Mouse (Mus musculus) midbrain, embryonic 16.5 days (tissue): ENCODE data around the gene Tmem251. TPM values are rescaled to one million over a fixed set of nuclear protein-coding genes. Genes with fewer than 3 reads are reported as not detected.

Experiments
- ATAC-seq: fragments of 200-750 bp; cut with Nextera tagmentation; 2 replicates; pipeline ENCODE4 v1.8.0; 2017; ENCODE audit warnings: moderate TSS enrichment
- H3K27ac ChIP-seq: fragments of 300-500 bp; sonication (generic); 2 replicates; pipeline ENCODE4 v1.5.1; 2014; ENCODE audit warnings: mild to moderate bottlenecking, low read length, mixed read lengths
- H3K27me3 ChIP-seq: fragments of 300-500 bp; sonication (generic); 2 replicates; pipeline ENCODE4 v1.6.1; 2014; ENCODE audit warnings: low read depth, low read length, mixed read lengths; ENCODE audit not compliant: control insufficient read depth, insufficient read depth
- H3K36me3 ChIP-seq: fragments of 300-500 bp; sonication (generic); 2 replicates; pipeline ENCODE4 v1.6.1; 2014; ENCODE audit warnings: mild to moderate bottlenecking, low read length, moderate library complexity, mixed read lengths; ENCODE audit not compliant: control insufficient read depth, insufficient read depth
- H3K4me1 ChIP-seq: fragments of 300-500 bp; sonication (generic); 2 replicates; pipeline ENCODE4 v1.6.1; 2014; ENCODE audit warnings: mild to moderate bottlenecking, low read length, mixed read lengths; ENCODE audit not compliant: control insufficient read depth, insufficient read depth
- H3K4me2 ChIP-seq: fragments of 300-500 bp; sonication (generic); 2 replicates; pipeline ENCODE4 v1.6.1; 2014; ENCODE audit warnings: mild to moderate bottlenecking, low read length, mixed read lengths
- H3K4me3 ChIP-seq: fragments of 300-500 bp; sonication (generic); 2 replicates; pipeline ENCODE4 v1.5.1; 2014; ENCODE audit warnings: low read depth, mild to moderate bottlenecking, low read length, moderate library complexity, mixed read lengths
- H3K9ac ChIP-seq: fragments of 300-500 bp; sonication (generic); 2 replicates; pipeline ENCODE4 v1.6.1; 2014; ENCODE audit warnings: low read depth, low read length, mixed read lengths
- H3K9me3 ChIP-seq: fragments of 300-500 bp; sonication (generic); replicated peaks from 2 replicates; pipeline ENCODE4 v1.6.1; 2014; ENCODE audit warnings: mild to moderate bottlenecking, low read length, mixed read lengths; ENCODE audit not compliant: control insufficient read depth, poor library complexity, severe bottlenecking
- WGBS: fragments of 180-500 bp; shearing (Covaris S2); extraction: QIAGEN DNeasy Blood & Tissue Kit; methylation state at CpG from one replicate; pipeline ENCODE4 v1.1.7; 2014; 5-methylcytosine and 5-hydroxymethylcytosine counted together
- polyA plus RNA-seq: library from polyadenylated mRNA; unstranded; fragments of >200 nt; fragmentation: Nextera tagmentation; extraction: Ambion mirVana; gene quantifications from 2 replicates; pipeline ENCODE4 v1.2.1, GENCODE M21; 2015

Gene Tmem251
- polyA plus RNA-seq, 1 experiment from 2014 or later: 10.8 TPM

DNA sequence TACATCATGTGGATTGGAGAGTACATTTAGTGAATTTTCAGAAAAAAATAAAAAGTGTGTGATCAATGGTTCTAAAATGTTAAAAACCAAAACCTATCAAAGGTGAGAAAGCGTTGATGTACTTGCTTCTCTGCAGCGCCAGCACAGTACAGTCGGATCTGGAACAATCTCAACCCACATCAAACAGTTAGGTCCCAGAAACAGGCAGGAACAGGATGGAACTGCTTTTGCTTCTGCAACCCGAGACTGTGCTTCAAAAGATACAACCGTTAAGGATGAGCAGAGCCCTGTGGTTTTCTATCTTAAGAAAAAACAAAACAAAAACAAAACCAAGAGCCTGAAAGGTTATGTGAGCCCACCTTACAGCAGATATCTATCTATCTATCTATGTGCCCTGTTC is 39.3 kb downstream of the Tmem251 start:
- no peak overlapping the region for H3K9ac ChIP-seq
- H3K36me3 ChIP-seq: peaks cover 14% of the 10 kb centered on the region
- no peaks in the 10 kb centered on the region for H3K27me3 ChIP-seq
- H3K4me2 ChIP-seq: no peak overlapping the region
- no peaks in the 10 kb centered on the region for H3K4me1 ChIP-seq
- ATAC-seq: no peak
- 94% methylated on average over 5 of the region's 5 CpGs for WGBS
- H3K27ac ChIP-seq: no peak overlapping the region
- H3K9me3 ChIP-seq: no peaks in the 10 kb centered on the region
- no peak overlapping the region for H3K4me3 ChIP-seq

GRCm38 (mm10) chr12:102784899-102785592 is 41.5 kb downstream of the Tmem251 start:
- H3K4me2 ChIP-seq: no peak overlapping the region
- H3K27ac ChIP-seq: no peak overlapping the region
- no peaks in the 10 kb centered on the region for H3K9me3 ChIP-seq
- 90% methylated on average over 19 of the region's 19 CpGs for WGBS
- no peak overlapping the region for H3K4me3 ChIP-seq
- H3K27me3 ChIP-seq: no peaks in the 10 kb centered on the region
- peaks cover 21% of the 10 kb centered on the region for H3K36me3 ChIP-seq
- no peak overlapping the region for H3K9ac ChIP-seq
- no peaks in the 10 kb centered on the region for H3K4me1 ChIP-seq
- ATAC-seq: no peak

DNA sequence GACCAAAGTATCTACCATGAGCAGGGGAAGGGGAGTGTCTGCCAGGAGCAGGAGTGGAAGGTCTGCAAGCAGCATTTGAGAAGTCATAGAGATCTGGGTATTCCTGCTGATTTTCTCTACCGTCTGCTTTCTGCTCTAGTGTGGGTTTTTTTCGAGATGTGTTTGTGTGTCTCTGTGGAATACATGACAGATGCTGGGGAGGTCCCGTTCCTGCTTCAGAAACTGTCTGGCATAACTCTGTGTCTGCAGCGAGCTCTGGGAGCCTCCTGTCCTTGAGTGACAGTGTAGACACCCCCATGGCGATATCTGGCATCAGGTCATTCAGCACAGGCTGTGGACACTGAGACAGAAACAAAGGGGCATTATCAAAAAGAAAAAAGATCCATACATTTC is 42.0 kb downstream of the Tmem251 start:
- peaks cover 27% of the 10 kb centered on the region for H3K36me3 ChIP-seq
- no peaks in the 10 kb centered on the region for H3K9me3 ChIP-seq
- WGBS: 85% methylated on average over 5 of the region's 5 CpGs
- no peaks in the 10 kb centered on the region for H3K4me1 ChIP-seq
- no peak overlapping the region for H3K9ac ChIP-seq
- H3K27ac ChIP-seq: no peak overlapping the region
- no peak overlapping the region for H3K4me2 ChIP-seq
- no peak overlapping the region for H3K4me3 ChIP-seq
- ATAC-seq: no peak
- no peaks in the 10 kb centered on the region for H3K27me3 ChIP-seq

DNA sequence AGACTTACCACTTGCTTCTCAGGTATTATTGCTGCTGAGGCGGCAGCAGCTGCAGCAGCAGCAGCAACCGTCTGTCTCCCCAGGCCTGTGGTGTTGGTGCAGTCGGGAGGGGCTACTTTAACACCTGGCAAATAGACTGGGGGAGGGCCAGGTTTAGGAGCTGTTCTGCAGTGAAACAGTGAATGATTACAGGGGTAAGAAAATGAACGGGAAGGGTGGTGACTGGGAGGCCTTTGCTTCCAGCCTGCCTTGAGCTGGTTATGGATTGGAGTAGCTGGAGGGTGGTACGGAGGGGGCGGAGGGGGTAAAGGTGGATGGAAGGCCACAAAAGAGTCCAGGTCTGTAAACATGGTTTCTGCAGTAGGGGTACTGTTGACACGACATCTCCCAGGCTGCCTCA is 44.4 kb downstream of the Tmem251 start:
- no peak for ATAC-seq
- no peaks in the 10 kb centered on the region for H3K9me3 ChIP-seq
- H3K36me3 ChIP-seq: peaks cover 29% of the 10 kb centered on the region
- no peak overlapping the region for H3K27ac ChIP-seq
- H3K4me2 ChIP-seq: no peak overlapping the region
- no peaks in the 10 kb centered on the region for H3K27me3 ChIP-seq
- no peak overlapping the region for H3K9ac ChIP-seq
- WGBS: 91% methylated on average over 7 of the region's 7 CpGs
- H3K4me3 ChIP-seq: no peak overlapping the region
- H3K4me1 ChIP-seq: no peaks in the 10 kb centered on the region

Other genes with a start within 250 kb of the Tmem251 start
- gene Chga, start 188.8 kb upstream of the Tmem251 start, polyA plus RNA-seq: 165 and 194 TPM in 2 replicates
- 35.8 and 39.3 TPM in 2 replicates for gene Itpk1, start 38.8 kb upstream of the Tmem251 start, polyA plus RNA-seq
- 76.2 and 78.4 TPM in 2 replicates for gene Moap1, start 101 bp upstream of the Tmem251 start, polyA plus RNA-seq
- gene Gm28051, start 14.0 kb downstream of the Tmem251 start, polyA plus RNA-seq: not detected in 2 replicates
- 48.6 and 53.2 TPM in 2 replicates for gene Gon7, start 14.0 kb downstream of the Tmem251 start, polyA plus RNA-seq
- gene Ubr7, start 14.2 kb downstream of the Tmem251 start, polyA plus RNA-seq: 33.8 and 34.7 TPM in 2 replicates
- gene Gm20604, start 14.9 kb downstream of the Tmem251 start, polyA plus RNA-seq: 50.5 and 50.9 TPM in 2 replicates
- gene Btbd7, start 134.7 kb downstream of the Tmem251 start, polyA plus RNA-seq: 11.2 and 14.9 TPM in 2 replicates
- not detected in 2 replicates for gene Cox8c, start 155.6 kb downstream of the Tmem251 start, polyA plus RNA-seq
- gene Unc79, start 205.1 kb downstream of the Tmem251 start, polyA plus RNA-seq: 7.4 and 7.8 TPM in 2 replicates